Mouse (Mus musculus): ENCODE measurements around the gene Mgl2. TPM values are rescaled to one million over a fixed set of nuclear protein-coding genes. Genes with fewer than 3 reads are reported as not detected.
A peak's percentile ranks its signal among the peaks of the same experiment; 100 is the strongest.
"Not testable (repeated sequence)": the region's sequence is repeated elsewhere in the genome, so short reads cannot be mapped to it uniquely, and the experiment has no call there.

Gene Mgl2
- total RNA-seq (2021) = 1 to 10 TPM; 2.7 to 3.4 TPM
- long read RNA-seq, experiment 1, partial matches to known transcripts = 1 of 3 reads
- long read RNA-seq, experiment 1, other reads (novel, unspliced or antisense) = 1 of 3 reads
- long read RNA-seq, experiment 2, partial matches to known transcripts = 1 of 3 reads
- long read RNA-seq, experiment 2, other reads (novel, unspliced or antisense) = 1 of 3 reads

- DNase-seq = no peak
Observed at GRCm38 (mm10) chr11:70129926-70130379, at the start of gene Mgl2. Gene Mgl2 (plus strand): TSS chr11:70130329.

GRCm38 (mm10) chr11:70080803-70081590, 49.1 kb upstream of the Mgl2 start:
- no peak for DNase-seq

GRCm38 (mm10) chr11:70084563-70084962, 45.6 kb upstream of the Mgl2 start:
- no peak for DNase-seq

DNA sequence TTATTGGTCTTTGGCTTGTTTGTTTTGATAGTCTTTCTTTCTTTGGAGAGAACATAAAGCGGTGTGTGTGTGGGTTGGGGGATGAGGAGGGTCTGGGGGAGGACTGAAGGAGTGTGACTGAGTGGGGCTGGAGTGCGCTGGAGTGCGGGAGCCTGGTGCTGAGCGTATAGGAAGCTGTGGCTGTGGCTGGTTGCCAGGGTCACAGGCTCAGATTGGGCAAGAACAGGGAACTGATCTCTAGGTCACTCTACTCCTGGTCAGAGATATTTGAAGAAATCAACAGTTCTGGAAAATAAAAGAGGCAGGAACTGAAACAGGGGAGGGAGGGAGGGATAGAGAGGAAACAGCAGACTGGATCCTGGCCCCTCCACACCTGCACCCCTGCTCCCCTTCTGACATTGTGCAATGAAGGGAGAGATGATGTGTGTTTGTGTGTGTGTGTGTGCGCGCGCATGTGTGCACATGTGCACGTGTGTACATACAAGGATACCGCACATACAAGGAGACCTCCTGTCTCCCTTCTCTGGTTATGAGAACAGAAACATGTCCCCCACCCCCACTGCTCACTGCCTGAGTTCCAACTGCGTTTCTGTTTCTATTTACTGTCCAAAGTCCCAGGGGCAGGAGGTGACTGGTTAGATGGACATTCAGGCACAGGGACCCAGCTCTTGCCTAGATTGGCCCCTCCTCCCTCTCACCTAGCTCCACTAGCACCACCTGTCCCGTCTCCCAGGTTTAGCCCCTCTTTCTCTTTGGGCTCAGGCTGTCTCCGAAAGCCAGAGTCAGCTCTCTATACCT, 37.9 kb upstream of the Mgl2 start, which contains the start of gene Asgr2:
Gene Asgr2 (plus strand): TSS at position 659 of the 798 bp plus-strand sequence.
- DNase-seq = peak; percentile 77 to 86

- no peak for DNase-seq
Observed at GRCm38 (mm10) chr11:70097396-70097795, 32.7 kb upstream of the Mgl2 start.

GRCm38 (mm10) chr11:70099102-70099501, 31.0 kb upstream of the Mgl2 start:
- peak in 1 of 2 experiments; percentile 17 for DNase-seq

- peak; percentile 44 to 63 for DNase-seq
Observed at GRCm38 (mm10) chr11:70099809-70100208, 30.3 kb upstream of the Mgl2 start.

DNA sequence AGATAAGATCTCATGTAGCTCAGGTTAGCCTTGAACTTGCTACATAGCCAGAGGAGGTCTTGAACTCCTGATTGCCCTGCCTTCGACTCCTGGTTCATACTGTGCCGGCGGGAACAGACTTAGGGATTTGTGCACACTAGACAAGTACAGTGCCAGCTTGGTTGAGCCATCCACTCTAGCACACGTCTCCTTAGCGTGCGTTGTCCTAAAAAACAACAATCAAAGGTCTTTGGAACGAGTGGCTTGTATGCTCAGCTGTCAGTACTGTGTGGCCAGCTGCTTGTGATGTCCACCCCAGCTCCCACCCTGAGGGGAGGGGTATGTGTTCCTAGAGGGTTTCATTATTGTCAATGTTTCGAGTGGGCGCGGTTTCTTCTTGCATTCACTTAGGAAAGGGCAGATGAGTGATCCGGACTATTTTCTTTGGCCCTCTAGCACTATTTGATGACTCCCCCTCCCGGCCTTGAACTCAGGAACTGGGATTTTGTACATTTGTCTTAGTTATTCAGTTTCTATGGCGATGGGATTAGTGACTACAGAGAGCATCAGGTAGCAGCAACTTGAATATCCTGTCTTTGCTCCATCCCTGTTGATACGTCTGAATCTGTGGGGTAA, 26.3 kb upstream of the Mgl2 start:
- peak; percentile 24 to 38 for DNase-seq

GRCm38 (mm10) chr11:70107085-70107484, 23.0 kb upstream of the Mgl2 start:
- DNase-seq = no peak

- peak; percentile 50 to 51 for DNase-seq
Observed at GRCm38 (mm10) chr11:70110146-70110545, 20.0 kb upstream of the Mgl2 start.

GRCm38 (mm10) chr11:70114562-70114961, 15.6 kb upstream of the Mgl2 start:
- DNase-seq = no peak

- no peak for DNase-seq
Observed at GRCm38 (mm10) chr11:70115901-70116300, 14.2 kb upstream of the Mgl2 start.

DNA sequence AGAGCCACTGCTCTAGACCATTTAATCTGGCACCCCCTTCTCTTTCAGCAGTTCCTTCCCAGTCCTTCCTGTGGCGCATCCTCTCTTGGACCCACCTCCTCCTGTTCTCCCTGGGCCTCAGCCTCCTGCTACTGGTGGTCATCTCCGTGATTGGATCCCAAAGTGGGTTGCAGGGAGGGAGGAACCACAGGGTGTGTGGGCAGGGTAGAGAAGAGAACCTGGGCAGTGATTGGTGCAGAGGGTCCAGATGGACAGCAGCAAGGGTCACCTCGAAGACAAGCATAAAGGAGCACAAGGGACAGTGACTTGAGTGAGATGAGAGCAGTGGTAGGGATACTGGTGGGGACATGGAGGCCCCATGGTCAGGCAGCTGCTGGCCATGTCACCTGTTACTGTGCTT, 4.9 kb downstream of the Mgl2 start:
- not testable (repeated sequence) for DNase-seq

DNA sequence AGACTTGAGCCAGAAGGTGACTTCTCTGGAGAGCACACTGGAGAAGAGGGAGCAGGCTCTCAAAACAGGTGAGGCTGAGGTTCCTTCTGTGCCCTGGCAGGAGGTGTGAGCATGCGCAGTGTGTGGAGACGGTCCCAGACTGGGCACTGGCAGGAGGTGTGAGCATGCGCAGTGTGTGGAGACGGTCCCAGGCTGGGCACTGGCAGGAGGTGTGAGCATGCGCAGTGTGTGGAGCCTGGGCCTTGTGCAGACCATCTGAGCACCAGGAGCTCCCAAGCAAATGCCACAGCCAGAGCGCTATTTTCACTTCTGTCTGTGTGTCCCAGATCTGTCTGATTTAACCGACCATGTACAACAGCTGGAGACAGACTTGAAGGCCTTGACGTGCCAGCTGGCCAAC, 5.8 kb downstream of the Mgl2 start:
- DNase-seq = not testable (repeated sequence)

GRCm38 (mm10) chr11:70139171-70139570, 9.0 kb downstream of the Mgl2 start:
- DNase-seq = peak in 1 of 2 experiments; percentile 17

- peak in 1 of 2 experiments; percentile 20 for DNase-seq
Observed at GRCm38 (mm10) chr11:70151072-70151471, 20.9 kb downstream of the Mgl2 start.

GRCm38 (mm10) chr11:70155897-70156296, 25.8 kb downstream of the Mgl2 start, which contains the start of gene Clec10a:
Gene Clec10a (plus strand): TSS chr11:70156197.
- not testable (repeated sequence) for DNase-seq

GRCm38 (mm10) chr11:70162336-70162735, 32.2 kb downstream of the Mgl2 start:
- no peak for DNase-seq

GRCm38 (mm10) chr11:70165972-70166921, 36.1 kb downstream of the Mgl2 start:
- DNase-seq = peak; percentile 25 to 37

- no peak for DNase-seq
Observed at GRCm38 (mm10) chr11:70168136-70168535, 38.0 kb downstream of the Mgl2 start.

GRCm38 (mm10) chr11:70169471-70169870, 39.3 kb downstream of the Mgl2 start:
- not testable (repeated sequence) for DNase-seq
